Mouse (Mus musculus) megakaryocyte-erythroid progenitor cell, adult 5-6 weeks (primary cell): ENCODE measurements around the gene Erich6. TPM values are rescaled to one million over a fixed set of nuclear protein-coding genes. Genes with fewer than 3 reads are reported as not detected.
"Not testable (repeated sequence)": the region's sequence is repeated elsewhere in the genome, so short reads cannot be mapped to it uniquely, and the experiment has no call there.

Experiments
- ATAC-seq: replicated peaks from 2 replicates; pipeline ENCODE4 v1.8.0; 2016; ENCODE audit warnings: mild to moderate bottlenecking, inconsistent platforms; ENCODE audit not compliant: severe bottlenecking, poor library complexity, low FRiP score, low TSS enrichment
- total RNA-seq, 2 experiments: library from RNA; stranded (forward) in 1 of 2; stranded (reverse) in 1 of 2; fragments of 200-1000, 215-1000 nt in 1 of 2; fragments of >200 nt in 1 of 2; fragmentation: Nextera tagmentation in 1 of 2; gene quantifications; 2 replicates each; pipeline ENCODE4 v1.2.3; 2014 to 2017

Erich6 gene
- total RNA-seq, 2 experiments from 2014 or later: not detected

GRCm38 (mm10) chr3:58653907-58654306 lies 16.9 kb upstream of the Erich6 start:
- no peak for ATAC-seq

GRCm38 (mm10) chr3:58650328-58650727 lies 13.3 kb upstream of the Erich6 start:
- peak; percentile 52 for ATAC-seq

GRCm38 (mm10) chr3:58647179-58647578 lies 10.2 kb upstream of the Erich6 start:
- ATAC-seq: no peak

- ATAC-seq: no peak
Observed at GRCm38 (mm10) chr3:58646180-58646579, 9.2 kb upstream of the Erich6 start.

- no peak for ATAC-seq
Observed at GRCm38 (mm10) chr3:58631693-58632092, 5.3 kb downstream of the Erich6 start.

- ATAC-seq: no peak
Observed at GRCm38 (mm10) chr3:58624981-58625380, 12.0 kb downstream of the Erich6 start.

GRCm38 (mm10) chr3:58622665-58623394 lies 14.2 kb downstream of the Erich6 start:
- ATAC-seq: no peak

GRCm38 (mm10) chr3:58621066-58621465 lies 15.9 kb downstream of the Erich6 start:
- ATAC-seq: no peak

- ATAC-seq: no peak
Observed at GRCm38 (mm10) chr3:58609985-58610384, 27.0 kb downstream of the Erich6 start.

GRCm38 (mm10) chr3:58608506-58608905 lies 28.5 kb downstream of the Erich6 start:
- ATAC-seq: no peak

- ATAC-seq: no peak; the same call in 1 of the 2 replicates
Observed at GRCm38 (mm10) chr3:58593623-58594022, 43.4 kb downstream of the Erich6 start.

- ATAC-seq: not testable (repeated sequence)
Observed at GRCm38 (mm10) chr3:58592666-58593065, 44.3 kb downstream of the Erich6 start.

GRCm38 (mm10) chr3:58590544-58590943 lies 46.5 kb downstream of the Erich6 start:
- ATAC-seq: not testable (repeated sequence)

GRCm38 (mm10) chr3:58582788-58583426 lies 54.1 kb downstream of the Erich6 start:
- ATAC-seq: peak; percentile 94

- peak; percentile 63 for ATAC-seq
Observed at GRCm38 (mm10) chr3:58582297-58582696, 54.7 kb downstream of the Erich6 start.

- no peak; the same call in 1 of the 2 replicates for ATAC-seq
Observed at GRCm38 (mm10) chr3:58581530-58581929, 55.5 kb downstream of the Erich6 start.

GRCm38 (mm10) chr3:58577506-58578050 lies 59.4 kb downstream of the Erich6 start:
- no peak for ATAC-seq

GRCm38 (mm10) chr3:58577067-58577503 lies 59.9 kb downstream of the Erich6 start:
- ATAC-seq: 0 out of 2 replicates have a peak, but pooled peaks have one; percentile 37

- peak; percentile 92 for ATAC-seq
Observed at GRCm38 (mm10) chr3:58576137-58577066, 60.6 kb downstream of the Erich6 start, which contains the start of gene Selenot. TSS of gene Selenot (plus strand) at chr3:58576636.
